Mouse (Mus musculus) spleen, adult 12 weeks (tissue): ENCODE data around the gene Urb2.
A peak's percentile ranks its signal among the peaks of the same experiment; 100 is the strongest.
"Not testable (repeated sequence)": the region's sequence is repeated elsewhere in the genome, so short reads cannot be mapped to it uniquely, and the experiment has no call there.

Experiments
- DNase-seq: peaks from one replicate; pipeline ENCODE4 v3.0.0; 2022; ENCODE audit warnings: low spot score

Gene Urb2

DNA sequence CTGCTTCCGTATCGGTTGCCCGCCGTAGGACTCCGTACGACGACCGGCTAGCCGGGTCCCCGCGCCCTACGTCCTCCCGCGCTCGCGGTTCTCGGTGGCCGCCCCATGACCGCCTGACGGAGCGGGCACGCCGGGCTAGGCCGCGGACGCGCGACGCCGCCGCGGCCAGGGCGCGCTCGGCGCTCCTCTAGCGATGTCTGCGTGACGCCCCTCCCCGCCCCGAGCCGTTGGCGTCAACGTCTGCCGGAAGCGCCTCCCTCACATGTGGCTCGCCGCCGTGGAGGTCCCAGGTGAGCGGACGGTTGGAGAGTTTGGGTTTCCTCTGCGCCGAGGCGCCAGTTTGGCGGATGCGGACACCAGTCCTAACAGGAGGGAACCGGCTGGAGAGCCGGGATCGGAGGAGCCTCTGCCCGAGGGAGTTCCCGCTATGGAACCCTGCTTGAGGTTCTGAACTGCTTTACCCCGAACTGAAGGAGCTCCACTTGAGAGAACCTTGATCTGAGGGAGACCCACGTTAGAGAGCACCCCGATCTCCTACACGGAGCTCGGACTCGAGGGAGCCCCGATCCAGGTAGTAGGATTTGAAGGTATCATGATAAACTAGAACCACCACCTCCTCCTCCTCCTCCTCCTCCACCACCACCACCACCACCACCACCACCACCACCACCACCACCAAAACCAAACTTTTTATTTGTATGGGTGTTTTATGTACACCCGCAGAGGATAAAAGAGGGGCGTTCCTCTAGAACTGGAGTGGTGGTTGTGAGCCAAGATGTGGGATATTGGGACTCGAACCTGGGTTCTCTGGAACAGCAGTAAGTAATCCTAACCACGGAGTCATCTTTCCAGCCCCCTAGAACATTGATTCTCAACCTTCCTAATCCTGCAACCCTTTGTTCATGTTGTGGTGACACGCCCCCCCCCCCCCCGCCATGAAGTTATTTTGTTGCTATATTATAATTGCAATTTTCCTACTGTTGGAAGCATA is at the start of gene Urb2, which contains the start of gene Taf5l:
TSS of gene Urb2 (plus strand) at position 272 of the 991 bp plus-strand sequence.
TSS of gene Taf5l (minus strand) at position 161 of the 991 bp plus-strand sequence.
- DNase-seq = peak; percentile 92

DNA sequence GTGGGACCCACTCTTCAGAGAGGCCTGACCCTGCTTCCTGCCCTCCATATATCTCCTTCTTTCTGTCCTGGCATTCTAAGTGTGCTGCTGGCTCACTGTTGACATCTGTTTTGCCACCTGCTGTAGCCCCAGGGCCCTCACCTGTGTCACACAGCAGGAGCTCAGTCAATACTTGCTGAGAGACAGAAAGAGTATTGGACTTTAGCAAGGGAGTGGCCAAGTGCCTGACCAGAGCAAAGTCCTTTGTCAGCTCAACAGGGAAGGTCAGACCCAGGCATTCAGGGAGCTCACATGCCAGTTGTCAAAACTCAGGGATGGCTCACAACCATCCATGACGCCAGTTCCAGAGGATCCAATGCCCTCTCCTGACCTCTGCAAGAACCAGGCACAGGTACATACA is 47.8 kb upstream of the Urb2 start:
- no peak for DNase-seq

DNA sequence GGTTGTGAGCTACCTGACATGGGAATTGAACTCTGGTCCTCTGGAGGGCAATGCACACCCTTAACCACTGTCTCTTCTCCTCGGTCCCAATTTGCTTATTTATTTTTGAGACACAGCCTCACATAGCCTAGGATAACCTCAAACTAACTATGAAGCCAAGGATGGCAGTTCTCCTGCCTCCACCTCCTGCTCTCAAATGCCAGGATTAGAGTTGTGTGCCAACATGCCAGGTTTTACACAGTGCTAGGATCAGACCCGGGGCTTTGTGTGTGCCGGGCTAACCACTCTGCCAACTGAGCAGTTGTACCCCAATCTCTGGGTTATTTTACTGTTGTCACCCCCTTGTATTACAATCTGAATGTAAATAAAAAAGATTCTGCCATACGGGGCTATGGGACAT is 43.8 kb upstream of the Urb2 start:
- DNase-seq = no peak

DNA sequence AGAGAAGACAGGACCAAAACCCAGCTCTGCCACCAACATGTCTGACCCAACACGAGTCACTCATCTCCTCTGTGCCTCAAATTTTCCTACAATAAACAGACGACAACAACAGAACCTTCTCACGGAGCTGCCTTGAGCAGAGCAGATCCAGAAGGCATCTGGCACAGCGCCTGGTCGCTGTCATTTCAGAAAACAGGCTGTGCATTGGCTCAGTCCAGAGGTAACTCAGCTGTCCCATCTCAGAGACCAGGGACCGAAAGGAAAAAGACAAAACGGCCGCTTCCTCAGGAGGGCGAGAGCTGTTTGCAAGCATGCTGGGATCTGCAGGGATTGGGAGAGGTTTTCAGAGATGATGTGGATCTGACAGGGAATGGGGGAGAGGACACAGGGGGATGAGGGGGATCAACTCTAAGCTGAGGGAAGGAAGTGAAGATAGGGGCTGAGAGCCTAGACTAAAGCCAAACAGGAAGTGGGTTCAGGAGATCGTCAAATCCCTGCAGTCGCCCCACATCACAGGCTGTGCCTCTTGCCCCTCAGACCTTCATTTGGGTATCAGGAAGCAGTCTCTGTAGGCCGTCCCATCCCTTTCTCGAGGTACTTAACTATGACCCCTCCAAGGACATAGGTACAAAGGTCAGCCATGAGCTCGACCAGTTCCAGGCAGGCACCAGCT is 43.0 kb upstream of the Urb2 start:
- no peak for DNase-seq

DNA sequence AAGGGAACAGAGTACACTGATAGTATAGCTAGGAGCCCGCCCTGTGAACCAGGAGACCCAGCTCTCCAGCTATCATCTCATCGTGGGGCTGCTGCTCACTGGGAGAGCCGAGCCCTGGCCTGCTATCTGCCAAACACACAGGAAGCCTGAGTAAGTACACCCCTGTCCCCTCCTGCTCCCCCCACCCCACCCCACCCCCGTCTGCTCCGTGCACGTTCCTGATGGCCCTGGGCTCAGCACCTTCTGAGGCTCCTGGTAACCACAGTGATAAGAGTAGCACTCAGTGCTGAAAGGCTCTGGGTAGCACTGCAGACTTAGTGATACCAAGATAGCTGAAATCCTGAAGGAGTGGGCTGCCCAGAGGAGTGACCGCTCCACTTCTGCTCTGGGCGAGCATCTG is 42.4 kb upstream of the Urb2 start:
- peak; percentile 40 for DNase-seq

DNA sequence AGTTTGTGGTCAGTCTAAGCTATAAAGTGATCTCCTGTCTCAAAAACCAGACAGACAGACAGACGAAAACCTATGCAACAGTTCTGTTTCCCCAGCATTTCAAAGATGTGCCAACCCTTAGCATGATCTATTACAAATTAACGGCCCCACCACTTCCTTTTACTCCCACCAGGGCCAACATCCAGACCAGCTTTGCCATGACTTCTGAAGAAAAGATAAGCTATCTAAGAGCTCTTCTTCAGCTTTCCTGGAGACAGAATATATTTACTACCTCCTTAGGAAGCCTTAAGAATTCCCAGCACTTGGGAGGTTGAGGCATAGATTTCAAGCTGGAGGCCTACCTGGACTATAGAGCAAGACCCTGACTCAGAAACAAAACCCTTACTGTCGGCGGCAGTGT is 41.1 kb upstream of the Urb2 start:
- no peak for DNase-seq

DNA sequence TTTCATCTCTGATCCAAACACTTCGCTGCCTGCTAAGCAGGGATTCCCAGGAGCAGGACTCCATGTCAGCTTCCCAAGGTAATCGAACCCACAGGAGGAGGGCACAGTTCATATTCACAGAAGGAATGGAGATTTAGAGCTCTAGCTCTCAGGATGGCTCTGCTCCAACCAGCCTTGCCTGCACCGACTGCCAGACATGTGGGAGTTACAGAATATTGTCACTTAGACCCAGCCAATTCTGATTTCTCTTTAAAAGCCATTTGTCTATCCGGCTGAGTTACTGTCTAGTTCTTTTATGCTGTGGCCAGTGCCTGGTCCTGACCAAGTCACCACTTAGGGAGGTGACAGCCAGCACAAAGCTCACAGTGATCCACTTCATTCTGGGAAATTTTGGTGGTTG is 39.6 kb upstream of the Urb2 start:
- DNase-seq = no peak

DNA sequence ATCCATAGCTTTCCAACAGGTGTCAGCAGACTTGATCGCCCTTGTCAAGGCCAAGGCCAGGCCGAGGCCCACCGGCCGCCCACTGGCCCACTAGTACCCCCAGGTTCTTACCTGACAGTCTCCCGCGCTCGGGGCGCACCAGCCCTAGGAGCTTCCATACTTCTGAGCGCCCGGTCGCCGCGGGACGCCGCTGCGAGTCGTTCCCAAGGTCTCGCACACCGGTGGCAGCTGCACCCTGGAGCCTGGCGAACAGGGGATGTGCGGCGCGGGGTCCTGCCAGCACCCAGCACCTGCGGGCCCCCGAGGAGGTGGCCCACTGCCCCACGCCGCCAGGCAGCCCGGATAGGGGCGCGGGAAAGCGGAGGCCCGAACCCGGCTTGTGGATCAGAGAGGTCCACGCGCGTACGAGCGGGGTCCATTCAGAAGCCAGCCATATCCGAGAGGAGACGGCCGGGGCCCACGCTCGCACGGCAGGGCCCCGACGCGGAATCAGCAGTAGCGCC is 39.0 kb upstream of the Urb2 start:
- DNase-seq = peak; percentile 41

DNA sequence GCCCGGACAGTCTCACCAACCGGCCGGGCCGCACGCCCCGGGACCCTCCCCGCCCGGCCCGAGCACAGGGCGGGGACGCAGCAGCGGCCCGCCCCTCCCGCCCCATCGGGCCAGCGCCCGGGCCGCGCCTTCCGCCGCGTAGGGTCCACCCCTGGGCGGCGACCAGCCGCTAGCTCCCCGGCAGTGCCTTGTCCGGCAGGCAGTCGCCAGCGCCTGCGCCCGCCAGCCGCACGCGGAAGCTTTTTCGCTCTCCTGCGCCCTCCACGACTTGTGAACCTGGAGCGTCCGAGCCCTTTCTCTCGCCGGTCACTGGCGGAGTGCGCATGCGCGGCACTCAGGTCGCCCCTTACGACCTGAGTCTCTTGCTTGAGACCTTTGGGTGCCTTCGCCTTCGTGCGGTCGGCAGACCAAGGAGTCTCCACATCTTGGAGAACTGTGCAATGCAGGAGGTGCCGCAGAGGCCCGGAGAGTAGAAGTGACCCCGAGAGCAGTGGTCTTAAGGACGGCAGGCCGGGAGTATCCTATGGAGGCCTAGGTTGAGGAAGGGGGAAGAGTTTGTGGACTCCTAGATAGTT is 38.4 kb upstream of the Urb2 start, which contains the start of gene Abcb10:
TSS of gene Abcb10 (minus strand) at position 297 of the 575 bp plus-strand sequence.
- DNase-seq = peak; percentile 74

DNA sequence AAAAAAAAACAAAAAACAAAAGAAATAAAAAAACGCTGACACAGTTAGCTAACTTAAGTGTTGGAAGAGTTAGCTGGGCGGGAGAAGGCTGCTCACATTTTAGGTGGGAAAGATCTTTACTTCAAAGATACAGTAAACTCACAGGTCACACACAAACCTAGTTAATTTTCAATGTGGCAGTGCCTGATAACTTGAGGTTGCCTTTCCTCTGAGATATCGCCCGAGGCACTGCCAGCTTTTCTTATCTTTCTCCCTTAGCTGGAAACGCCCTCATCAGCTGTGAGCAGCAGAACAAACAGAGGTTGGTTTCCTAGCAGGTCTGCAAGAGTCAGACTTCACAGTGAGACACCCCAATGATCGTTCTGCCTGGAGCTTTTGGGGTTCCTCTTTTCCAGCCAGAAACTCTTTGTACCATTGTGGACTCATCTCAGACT is 32.7 kb upstream of the Urb2 start:
- peak; percentile 63 for DNase-seq

DNA sequence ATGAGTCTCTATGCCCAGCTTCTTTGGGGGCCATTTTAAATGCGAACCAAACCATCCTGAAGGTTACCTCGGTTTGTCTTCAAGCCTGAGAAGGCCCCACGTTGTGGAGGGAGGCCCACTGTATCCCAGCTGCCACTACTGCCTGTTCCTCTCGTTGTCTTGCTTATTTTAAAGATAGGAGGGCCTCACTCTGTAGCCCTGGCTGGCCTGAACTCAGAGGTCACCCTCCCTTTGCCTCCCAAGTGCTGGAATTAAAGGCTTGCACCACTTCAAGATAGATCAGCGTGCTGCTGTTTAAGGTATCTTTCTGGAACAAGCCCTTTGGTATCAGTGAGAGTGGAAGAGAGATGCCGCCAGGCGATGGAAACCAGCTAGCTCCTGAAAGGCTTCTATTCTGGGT is 32.2 kb upstream of the Urb2 start:
- DNase-seq = peak; percentile 27

DNA sequence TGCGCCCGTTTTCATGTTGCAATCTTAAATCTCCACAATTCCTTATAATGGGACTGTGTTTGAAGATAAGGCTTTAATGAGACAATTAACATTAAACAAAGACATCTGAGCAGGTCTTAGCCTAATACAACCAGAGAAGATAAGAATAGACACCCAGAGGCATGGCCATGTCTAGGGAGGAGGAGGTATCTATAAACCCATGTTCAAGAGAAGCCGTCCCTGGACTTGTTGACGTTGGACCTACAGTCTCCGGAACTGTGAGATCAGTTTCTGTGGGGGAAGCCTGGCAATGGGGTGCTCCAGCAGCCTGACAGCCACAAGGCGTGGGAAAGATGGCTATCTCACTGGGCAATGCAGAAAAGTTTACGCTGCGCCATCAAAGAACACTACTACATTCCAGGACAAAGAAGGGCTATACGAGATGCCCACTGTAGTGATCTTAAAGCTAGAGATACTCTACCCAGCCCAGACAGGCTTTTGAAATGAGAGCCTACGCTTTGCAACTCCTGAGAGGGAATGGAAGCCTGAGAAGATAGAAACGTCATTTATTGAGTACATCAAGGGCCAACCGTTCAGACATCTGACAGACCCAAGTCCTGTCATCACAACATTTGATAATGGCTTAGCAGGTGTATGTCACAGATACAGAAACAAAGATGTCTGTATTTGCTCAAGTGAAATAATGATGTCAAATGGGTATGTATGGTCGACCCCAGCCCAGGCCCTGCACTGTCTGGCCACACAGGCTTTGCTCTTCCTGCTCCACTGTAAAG is 30.8 kb upstream of the Urb2 start:
- peak; percentile 36 for DNase-seq

DNA sequence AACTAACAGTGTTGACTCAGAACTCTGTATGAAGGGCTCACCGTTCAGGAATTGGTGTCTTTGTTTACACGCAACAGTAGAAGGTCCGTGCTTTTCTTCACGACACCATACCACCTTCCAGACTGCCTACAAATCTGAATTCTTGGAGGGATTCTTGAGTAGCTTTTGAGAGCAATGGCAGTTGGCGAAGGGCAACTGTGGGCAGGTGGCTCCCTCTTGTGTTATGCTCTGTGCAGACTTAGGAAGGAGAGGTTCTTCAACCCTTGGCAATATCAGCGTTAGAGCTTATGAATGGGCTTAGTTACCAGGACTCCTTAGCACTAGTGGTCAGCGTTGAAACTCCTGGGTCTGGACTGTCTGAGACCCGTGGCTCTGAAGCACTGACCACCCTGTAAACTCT is 28.7 kb upstream of the Urb2 start:
- peak; percentile 40 for DNase-seq

DNA sequence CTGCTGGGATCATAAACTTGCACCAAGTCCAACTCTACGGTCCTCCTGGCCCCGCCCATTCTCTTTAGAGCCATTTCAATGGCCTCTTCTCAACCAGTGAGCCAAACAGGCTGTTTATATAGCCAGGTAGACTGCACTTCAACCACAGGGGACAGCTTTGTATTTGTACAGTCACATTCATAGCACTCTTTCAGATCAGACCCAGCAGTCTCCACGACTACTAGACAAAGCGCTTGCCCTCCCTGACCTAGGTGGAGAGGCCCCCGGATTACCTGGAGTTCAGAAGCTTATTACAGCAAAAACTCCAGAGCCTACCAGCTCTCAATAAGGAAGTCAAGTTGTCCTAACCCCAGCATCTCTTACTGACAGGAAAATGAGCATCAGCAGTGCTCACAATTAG is 27.7 kb upstream of the Urb2 start:
- no peak for DNase-seq

DNA sequence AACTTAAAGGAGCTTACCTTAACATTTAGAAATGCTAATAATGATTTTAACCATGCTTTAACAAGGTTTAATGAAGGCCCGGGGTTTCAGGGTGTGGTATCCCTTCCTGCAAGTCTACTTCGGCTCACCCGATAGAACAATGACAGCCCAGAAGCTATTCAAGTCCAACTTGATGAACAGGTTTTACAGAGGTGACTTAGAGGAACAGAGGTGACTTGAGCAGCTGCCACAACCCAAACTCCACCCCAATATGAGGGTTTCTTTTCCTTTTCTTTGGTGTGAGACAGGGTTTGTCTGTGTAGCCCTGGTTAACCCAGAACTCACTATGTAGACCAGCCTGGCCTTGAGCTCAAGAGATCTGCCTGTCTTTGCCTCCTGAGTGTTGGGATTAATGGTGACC is 27.3 kb upstream of the Urb2 start:
- no peak for DNase-seq

DNA sequence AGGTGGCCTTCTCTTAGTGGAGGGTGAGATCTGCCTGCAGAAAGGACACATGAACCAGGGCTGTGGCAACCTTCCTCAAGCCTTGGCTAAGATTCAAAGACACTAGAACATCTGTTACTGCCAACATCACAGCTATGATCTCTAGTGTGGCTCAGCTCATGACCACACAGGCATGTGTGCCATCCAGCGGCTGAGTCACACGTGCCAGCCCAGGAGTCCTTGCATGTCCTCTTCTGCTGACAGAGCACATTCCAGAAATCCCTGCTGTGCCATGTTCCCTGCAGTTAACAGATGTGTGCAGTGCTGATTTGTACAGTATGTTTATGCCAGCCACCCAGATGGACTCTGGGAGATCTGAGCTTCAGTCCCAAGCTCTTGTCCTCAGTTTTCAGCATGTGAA is 21.7 kb upstream of the Urb2 start:
- no peak for DNase-seq

DNA sequence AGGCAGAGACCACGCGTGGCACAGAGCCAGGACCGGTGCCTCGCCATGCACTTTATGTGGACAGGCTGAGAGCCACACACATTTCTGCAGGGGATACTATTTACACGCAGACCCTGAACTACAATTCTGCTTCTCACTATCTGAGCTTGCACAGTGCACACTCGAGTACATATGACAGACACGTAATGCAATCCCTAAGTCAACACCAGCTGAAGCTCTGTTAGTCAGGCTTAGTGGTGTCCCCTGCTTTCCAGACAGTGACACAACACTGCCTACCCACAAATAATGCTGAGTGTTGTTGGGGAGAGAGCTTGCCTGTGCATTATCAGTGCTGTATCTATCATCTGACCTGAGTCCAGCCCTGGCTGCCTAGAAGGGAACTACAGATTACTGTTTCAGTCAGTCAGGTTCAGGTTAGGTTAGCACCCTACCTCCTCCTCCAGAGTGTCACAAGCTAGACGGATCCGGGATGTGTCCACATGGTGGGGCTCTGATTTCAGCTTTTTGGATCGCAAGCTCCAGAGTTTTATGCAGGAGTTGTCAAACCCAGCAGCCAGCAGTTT is 18.7 kb upstream of the Urb2 start:
- no peak for DNase-seq

DNA sequence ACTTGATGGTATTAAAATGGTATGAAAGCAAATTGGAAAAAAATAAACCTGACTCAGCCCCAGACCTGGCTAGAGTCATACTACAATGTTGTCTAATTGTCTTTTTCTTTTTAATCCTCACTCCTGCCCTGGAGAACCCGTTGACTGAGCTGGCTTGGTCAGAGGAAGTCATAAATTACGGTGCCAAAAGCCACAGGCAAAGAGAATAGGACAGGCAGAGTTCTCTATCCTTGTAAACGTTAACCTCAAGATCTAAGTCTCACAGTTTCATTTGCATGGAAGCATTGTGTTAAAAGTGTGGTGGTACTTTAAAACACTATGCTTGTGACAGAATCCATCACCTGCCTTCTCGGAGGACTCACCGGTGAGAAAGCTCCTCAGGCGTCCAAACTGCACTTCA is 13.5 kb upstream of the Urb2 start:
- DNase-seq = no peak

DNA sequence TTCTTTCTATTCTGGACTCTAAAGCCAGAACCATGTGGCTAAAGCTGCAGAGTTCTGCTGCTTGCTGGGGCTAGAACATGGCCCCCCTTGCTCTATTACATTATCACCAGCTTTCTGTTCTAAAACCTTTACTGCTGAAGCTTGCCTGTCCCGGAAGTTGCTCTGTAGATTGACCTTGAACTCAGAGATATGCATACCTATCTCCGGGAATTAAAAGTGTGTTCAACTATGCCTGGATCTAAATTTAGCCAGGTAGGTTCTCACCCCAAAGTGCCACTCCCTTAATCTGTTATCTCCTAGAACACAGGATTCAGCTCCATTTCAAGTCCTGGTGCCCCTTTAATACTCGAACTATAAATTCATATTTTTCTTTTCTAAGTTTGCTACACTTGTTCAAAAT is 9.7 kb upstream of the Urb2 start:
- no peak for DNase-seq

DNA sequence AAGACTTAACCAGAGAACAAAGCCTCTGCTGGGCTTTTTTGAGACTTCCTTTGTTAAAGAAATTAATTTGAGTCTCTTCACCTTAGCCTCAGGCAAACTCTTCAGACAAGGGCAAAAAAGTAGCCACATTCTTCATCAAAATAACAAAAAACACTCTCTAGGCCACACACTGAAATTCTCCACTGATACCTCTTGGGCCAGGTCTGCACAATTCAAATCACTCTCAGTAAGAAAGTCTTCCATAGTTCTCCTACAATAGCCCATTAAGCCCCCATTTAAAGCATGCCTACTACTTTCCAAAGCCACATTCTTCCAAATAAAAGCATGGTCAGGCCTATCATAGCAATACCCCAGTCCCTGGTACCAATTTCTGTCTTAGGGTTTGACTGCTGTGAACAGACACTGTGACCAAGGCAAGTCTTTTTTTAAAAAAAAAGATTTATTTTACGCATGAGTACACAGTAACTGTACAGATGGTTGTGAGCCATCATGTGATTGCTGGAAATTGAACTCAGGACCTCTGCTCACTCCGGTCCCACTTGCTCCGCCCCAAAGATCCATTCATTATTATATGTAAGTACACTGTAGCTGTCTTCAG is 9.2 kb upstream of the Urb2 start:
- DNase-seq = no peak

DNA sequence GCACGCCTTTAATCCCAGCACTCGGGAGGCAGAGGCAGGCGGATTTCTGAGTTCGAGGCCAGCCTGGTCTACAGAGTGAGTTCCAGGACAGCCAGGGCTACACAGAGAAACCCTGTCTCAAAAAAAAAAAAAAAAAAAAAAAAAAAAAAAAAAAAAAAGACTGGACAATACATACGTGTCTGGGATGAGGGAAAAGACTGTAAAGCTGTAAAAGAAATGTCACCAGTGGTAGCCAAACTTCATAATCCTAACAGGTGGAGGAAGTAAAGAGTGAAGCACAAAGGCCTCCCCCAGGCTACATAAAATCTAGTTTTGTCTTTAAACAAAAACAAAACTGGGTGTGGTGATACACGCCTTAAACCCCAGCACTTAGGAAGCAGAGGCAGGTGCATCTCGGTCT is 7.0 kb upstream of the Urb2 start:
- DNase-seq = not testable (repeated sequence)
